Mouse (Mus musculus): Measurements from ENCODE around the gene Kif21a. TPM values are rescaled to one million over a fixed set of nuclear protein-coding genes. Genes with fewer than 3 reads are reported as not detected.

Kif21a gene
- polyA plus RNA-seq, 1 experiment from 2014 or later: 9.8 TPM

Other genes starting within 250 kb of the Kif21a start
- gene Abcd2, start 141.9 kb upstream of the Kif21a start, polyA plus RNA-seq (2015; fragmentation: Nextera tagmentation; extraction: Ambion mirVana): 4.1 TPM in 2 replicates
- gene CN725425, start 149.5 kb upstream of the Kif21a start, polyA plus RNA-seq (2015; fragmentation: Nextera tagmentation; extraction: Ambion mirVana): not detected in 2 replicates